Comparison of ENCODE assay signal across 8 mouse cellular contexts in the genomic region with DNA sequence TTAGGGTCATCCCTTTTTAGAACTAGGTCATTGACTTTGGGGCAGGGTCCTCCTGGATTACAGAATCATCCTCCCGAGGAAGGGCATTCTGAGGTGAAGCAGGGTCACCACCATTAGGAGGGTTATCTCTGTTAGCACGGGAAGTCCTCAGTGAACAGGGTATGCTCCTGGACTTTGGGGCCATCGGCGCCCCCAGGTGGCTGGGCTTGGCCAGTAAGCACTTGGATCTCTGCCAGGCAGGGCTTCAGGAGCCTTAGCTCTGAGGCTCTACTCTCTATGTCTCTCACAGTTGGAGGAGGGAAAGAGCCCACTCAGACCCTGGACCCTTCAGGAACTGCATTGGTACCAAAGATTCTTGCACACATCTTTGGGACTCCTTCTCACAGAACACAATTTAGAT. TPM values are rescaled to one million over a fixed set of nuclear protein-coding genes. Genes with fewer than 3 reads are reported as not detected.
DNase-seq lines count a peak whose midpoint lies in the region; ATAC-seq and TF ChIP-seq lines count a peak whose summit lies in the region.
"Had no signal": no experiment of that assay in that cellular context is flagged by ENCODE, and none has a peak within 500 bp of the region (broad histone marks: within the 10 kb centered on the region; RNA-seq: fewer than 3 reads in every experiment).

No protein-coding gene starts in this region.

- TF ChIP-seq POLR2A in MEL (IDR thresholded peaks at IDR 0.05; ENCODE audit: control insufficient read depth in 1 of 2, insufficient read depth in 1 of 2, low read depth in 1 of 2, low read length in 2 of 2, poor library complexity in 1 of 2) = no peak

- no peak; the same call in 1 of the 2 replicates for TF ChIP-seq RAD21 in MEL (IDR thresholded peaks at IDR 0.05; ENCODE audit: low read depth, low read length)

- no peak for TF ChIP-seq EP300 in MEL (IDR thresholded peaks at IDR 0.05; ENCODE audit: low read depth in 1 of 2, low read length in 2 of 2)

- H3K9me3 ChIP-seq in limb, embryonic 11.5 days (ENCODE audit: control insufficient read depth, low read length) = no peaks in the 10 kb centered on the region
- no peaks in the 10 kb centered on the region for H3K9me3 ChIP-seq in limb, embryonic 10.5 days (replicated peaks)
- H3K9me3 ChIP-seq in MEL (replicated peaks; ENCODE audit: insufficient read depth, low read length) = no peaks in the 10 kb centered on the region
- no peaks in the 10 kb centered on the region for H3K9me3 ChIP-seq in midbrain, embryonic 10.5 days (replicated peaks)

- H3K4me3 ChIP-seq in limb, embryonic 11.5 days (ENCODE audit: low read depth, low read length) = no peak overlapping the region
- H3K4me3 ChIP-seq in limb, embryonic 10.5 days = no peak overlapping the region
- H3K4me3 ChIP-seq in MEL (ENCODE audit: control insufficient read depth in 1 of 2, insufficient read depth in 1 of 2, low read depth in 2 of 2, low read length in 2 of 2) = no peak overlapping the region
- no peak overlapping the region for H3K4me3 ChIP-seq in midbrain, embryonic 10.5 days

- peaks cover 63% of the 10 kb centered on the region for H3K27me3 ChIP-seq in limb, embryonic 11.5 days (ENCODE audit: control insufficient read depth, insufficient read depth, low read length)
- H3K27me3 ChIP-seq in limb, embryonic 10.5 days (ENCODE audit: low read depth, poor library complexity, severe bottlenecking) = peaks cover 99% of the 10 kb centered on the region
- H3K27me3 ChIP-seq in MEL (ENCODE audit: control insufficient read depth in 1 of 2, insufficient read depth in 2 of 2, low read length in 2 of 2) = peaks cover 0 to 1% of the 10 kb centered on the region in 2 experiments; a peak in 2 of 4 replicates
- peaks cover 89% of the 10 kb centered on the region for H3K27me3 ChIP-seq in midbrain, embryonic 10.5 days (ENCODE audit: low read depth, poor library complexity, severe bottlenecking)

- no peak overlapping the region for H3K27ac ChIP-seq in limb, embryonic 11.5 days (replicated peaks; ENCODE audit: low read depth, low read length)
- no peak overlapping the region for H3K27ac ChIP-seq in limb, embryonic 10.5 days
- no peak overlapping the region for H3K27ac ChIP-seq in MEL (ENCODE audit: control insufficient read depth, low read depth, low read length)
- no peak overlapping the region for H3K27ac ChIP-seq in midbrain, embryonic 10.5 days (replicated peaks)
- H3K27ac ChIP-seq: hindbrain, embryonic 14.5 days had no signal

- no peaks in the 10 kb centered on the region for H3K79me2 ChIP-seq in MEL (ENCODE audit: control insufficient read depth, insufficient read depth, low read length, poor library complexity)

- ATAC-seq in limb, embryonic 11.5 days (ENCODE audit: insufficient number of reproducible peaks, low FRiP score, low TSS enrichment, low read depth) = no peak
- ATAC-seq in cerebellum, adult (ENCODE audit: insufficient number of reproducible peaks, low FRiP score, low TSS enrichment) = no peak

- H3K4me1 ChIP-seq in limb, embryonic 11.5 days (ENCODE audit: control insufficient read depth, insufficient read depth, low read length) = no peaks in the 10 kb centered on the region
- peaks cover 13% of the 10 kb centered on the region for H3K4me1 ChIP-seq in limb, embryonic 10.5 days
- no peaks in the 10 kb centered on the region for H3K4me1 ChIP-seq in MEL (ENCODE audit: control insufficient read depth in 1 of 2, insufficient read depth in 2 of 2, low read length in 2 of 2)
- peaks cover 27% of the 10 kb centered on the region for H3K4me1 ChIP-seq in midbrain, embryonic 10.5 days

- peak in 2 of 3 experiments; percentile 46 to 53; a peak in 3 of 6 replicates for TF ChIP-seq CTCF in MEL (IDR thresholded peaks at IDR 0.05 in 2 of 3, conservative IDR thresholded peaks at IDR 0.05 in 1 of 3; ENCODE audit: control insufficient read depth in 1 of 3, insufficient read depth in 1 of 3, low read depth in 2 of 3, low read length in 3 of 3, poor library complexity in 1 of 3, severe bottlenecking in 1 of 3)

- DNase-seq in limb, embryonic 11.5 days (ENCODE audit: low spot score) = peak; percentile 38
- no peak for DNase-seq in limb, embryonic 10.5 days (ENCODE audit: low spot score)
- DNase-seq in MEL (ENCODE audit: low read depth, low spot score) = peak; percentile 16
- peak; percentile 12 for DNase-seq in brain, adult 2 months (ENCODE audit: low read depth, low spot score)
- peak; percentile 58 for DNase-seq in lung, postnatal 10 days
- DNase-seq in midbrain, embryonic 10.5 days (ENCODE audit: low spot score) = no peak

- H3K36me3 ChIP-seq in limb, embryonic 11.5 days (ENCODE audit: control insufficient read depth, insufficient read depth, low read length) = no peaks in the 10 kb centered on the region
- no peaks in the 10 kb centered on the region for H3K36me3 ChIP-seq in limb, embryonic 10.5 days
- H3K36me3 ChIP-seq in MEL (ENCODE audit: control insufficient read depth in 1 of 2, insufficient read depth in 2 of 2, low read length in 2 of 2) = no peaks in the 10 kb centered on the region
- H3K36me3 ChIP-seq in midbrain, embryonic 10.5 days = no peaks in the 10 kb centered on the region

- no peak overlapping the region for H3K4me2 ChIP-seq in limb, embryonic 11.5 days (ENCODE audit: low read depth, severe bottlenecking)
- H3K4me2 ChIP-seq: hindbrain, embryonic 14.5 days had no signal

- WGBS in limb, embryonic 11.5 days = 10% methylated on average over 4 of the region's 4 CpGs
- 13% methylated on average over 4 of the region's 4 CpGs for WGBS in limb, embryonic 10.5 days
- 15% methylated on average over 4 of the region's 4 CpGs for WGBS in midbrain, embryonic 10.5 days

- H3K9ac ChIP-seq in limb, embryonic 11.5 days (ENCODE audit: low read length) = no peak overlapping the region
- H3K9ac ChIP-seq in MEL (ENCODE audit: control insufficient read depth, low read depth, low read length, poor library complexity, severe bottlenecking) = no peak overlapping the region
- H3K9ac ChIP-seq: hindbrain, embryonic 14.5 days had no signal

TF ChIP-seq in MEL, 35 proteins besides CTCF, POLR2A, EP300 and RAD21:
- no peak for TF ChIP-seq ELF1 (IDR thresholded peaks at IDR 0.05; ENCODE audit: low read depth, low read length)
- TF ChIP-seq SMC3 (IDR thresholded peaks at IDR 0.05; ENCODE audit: low read depth, low read length) = peak; percentile 29

RNA-seq across cellular contexts. Expression of a gene that starts 10.8 kb away (rescaled TPM):
- polyA plus RNA-seq in limb, embryonic 11.5 days (2014; fragmentation: Nextera tagmentation; extraction: Ambion mirVana) = 0.20 and 0.67 TPM in 2 replicates
- polyA plus RNA-seq in limb, embryonic 10.5 days (2016; fragmentation: Nextera tagmentation; extraction: Ambion mirVana) = 0.81 and 1.1 TPM in 2 replicates
- total RNA-seq in MEL (2012; rRNA removed) = 0.42 and 0.73 TPM in 2 replicates
- polyA plus RNA-seq in MEL (2012; ENCODE audit: insufficient read depth in 1 of 2, insufficient read length in 2 of 2, low read depth in 1 of 2, low replicate concordance in 2 of 2, missing spikeins in 1 of 2) = 1 to 10 TPM in 1 of 2 experiments, not detected in 1; 1.1 TPM
- 2.1 and 3.3 TPM in 2 replicates for polyA plus RNA-seq in midbrain, embryonic 10.5 days (2016; fragmentation: Nextera tagmentation; extraction: Ambion mirVana)
- polyA plus RNA-seq: hindbrain, embryonic 14.5 days had no signal

RNA-seq across cellular contexts. Expression of a gene that starts 28.0 kb away (rescaled TPM):
- polyA plus RNA-seq in limb, embryonic 11.5 days (2014; fragmentation: Nextera tagmentation; extraction: Ambion mirVana) = not detected in 2 replicates
- not detected in 2 replicates for polyA plus RNA-seq in limb, embryonic 10.5 days (2016; fragmentation: Nextera tagmentation; extraction: Ambion mirVana)
- total RNA-seq in MEL (2012; rRNA removed) = not detected in 2 replicates
- polyA plus RNA-seq in MEL (2012; ENCODE audit: insufficient read depth in 1 of 2, insufficient read length in 2 of 2, low read depth in 1 of 2, low replicate concordance in 2 of 2, missing spikeins in 1 of 2) = not detected
- 6.7 and 14.7 TPM in 2 replicates for polyA plus RNA-seq in midbrain, embryonic 10.5 days (2016; fragmentation: Nextera tagmentation; extraction: Ambion mirVana)
- polyA plus RNA-seq: hindbrain, embryonic 14.5 days had no signal

Comparison
In these comparisons a context has a peak if more than half of its experiments do, and no peak if none do; other contexts are left out.
1. DNase-seq: peak in limb, embryonic 11.5 days (single experiment), MEL (single experiment), brain, adult 2 months (single experiment) and lung, postnatal 10 days (single experiment); none in limb, embryonic 10.5 days (single experiment) and midbrain, embryonic 10.5 days (single experiment).